Mouse (Mus musculus): ENCODE measurements around the gene C2cd2. TPM values are rescaled to one million over a fixed set of nuclear protein-coding genes. Genes with fewer than 3 reads are reported as not detected.
"Not testable (repeated sequence)": the region's sequence is repeated elsewhere in the genome, so short reads cannot be mapped to it uniquely, and the experiment has no call there.

The C2cd2 gene
- polyA plus RNA-seq (2012; rRNA removed), result 13.8 and 14.3 TPM in 2 replicates

DNA sequence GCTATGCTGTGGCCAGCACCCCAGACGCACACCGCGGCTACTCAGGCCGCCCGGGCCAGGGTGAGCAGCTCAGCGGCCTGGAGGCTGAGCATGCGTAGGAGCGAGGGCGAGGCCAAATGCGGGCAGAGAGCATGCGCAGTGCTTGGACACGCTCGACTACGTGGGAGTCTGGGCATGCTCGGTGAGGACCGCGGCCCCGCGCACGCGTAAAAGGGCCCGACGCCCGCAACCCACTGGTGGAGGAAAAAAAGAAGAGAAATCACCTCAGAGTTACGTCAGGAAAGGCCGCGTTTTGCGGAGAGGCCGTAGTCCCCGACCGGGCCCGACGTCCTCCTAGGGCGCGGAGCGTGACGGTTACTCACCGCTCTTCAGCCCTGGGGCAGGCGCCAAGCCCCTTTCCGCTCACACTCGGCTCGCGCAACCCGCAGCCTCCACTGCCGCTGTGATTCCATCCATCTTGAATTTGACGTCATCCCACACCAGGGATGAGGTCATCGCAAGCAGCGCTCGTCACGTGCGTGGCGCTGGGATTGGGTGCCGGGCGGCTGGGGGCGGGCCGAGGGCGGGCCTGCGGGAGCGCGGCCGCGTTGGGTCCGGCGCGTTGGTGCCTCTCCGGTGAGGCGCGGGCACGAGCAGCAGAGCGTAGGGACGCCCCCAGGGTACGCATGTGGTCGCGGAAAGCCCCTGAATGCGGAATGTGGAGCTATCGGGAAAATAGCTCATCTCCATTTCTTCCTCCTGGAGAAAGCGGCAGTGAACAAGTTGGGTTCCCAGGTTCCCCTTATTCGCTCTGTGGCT, at the start of gene C2cd2, which contains the start of gene Zbtb21:
Gene C2cd2, minus strand, starts transcription at position 448 of the 798 bp plus-strand sequence.
Gene Zbtb21, minus strand, starts transcription at position 472 of the 798 bp plus-strand sequence.
- peak; percentile 95 for DNase-seq (ENCODE audit: low spot score)

DNA sequence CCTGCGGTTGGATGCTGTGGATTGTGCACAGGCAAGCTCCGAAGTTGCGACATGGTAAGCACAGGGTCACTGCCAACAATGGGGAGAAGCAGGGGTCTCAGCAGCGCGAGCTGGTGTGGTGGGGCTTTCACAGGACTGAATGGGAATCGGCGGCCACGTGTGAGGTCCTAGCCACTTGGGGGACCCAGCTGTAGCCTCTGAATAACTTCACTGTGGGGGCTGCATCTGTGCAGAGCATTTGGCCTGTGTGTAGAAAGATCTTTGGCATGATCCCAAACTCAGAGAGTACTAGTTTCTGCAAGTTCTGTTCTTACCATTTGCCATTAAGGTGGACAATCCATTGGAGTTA, 35.0 kb upstream of the C2cd2 start:
- not testable (repeated sequence) for DNase-seq (ENCODE audit: low spot score)

DNA sequence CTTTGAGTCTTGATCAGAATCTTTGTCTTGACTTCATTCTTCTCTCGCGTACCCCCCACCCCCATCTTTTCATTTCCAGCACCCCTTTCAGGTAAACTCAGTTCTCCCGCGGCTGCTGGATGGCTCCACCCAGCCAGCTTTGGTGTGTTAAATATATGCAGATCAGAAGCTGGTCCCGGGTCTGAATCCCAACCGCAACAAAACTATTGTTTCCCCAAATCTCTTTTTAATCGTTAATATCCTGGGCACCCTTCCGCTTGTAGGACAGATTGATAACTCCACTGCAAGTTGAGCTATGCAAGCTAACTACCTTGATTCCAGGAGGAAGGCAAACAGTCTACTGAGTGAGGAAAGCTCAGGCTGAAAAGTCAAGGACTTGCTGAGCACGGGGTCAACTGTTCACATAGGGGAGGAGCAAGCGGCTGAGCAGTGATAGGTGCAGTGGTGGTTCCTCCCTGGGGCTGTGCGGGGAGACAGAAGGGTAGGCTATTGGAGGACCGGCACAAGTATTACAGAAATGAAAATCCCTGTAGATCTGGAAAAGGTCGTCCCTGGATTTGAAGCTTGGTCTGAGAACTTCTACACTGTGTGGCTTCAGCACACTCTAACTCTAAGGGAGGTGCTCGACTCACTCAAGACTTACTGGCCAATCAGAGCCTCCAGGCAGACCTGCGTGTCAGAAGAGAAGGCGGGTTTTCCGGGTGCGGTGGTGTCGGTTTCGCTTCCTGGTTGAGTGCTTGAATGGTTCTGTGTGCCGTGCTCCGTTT, 34.4 kb upstream of the C2cd2 start, which contains the start of gene B230307C23Rik:
Gene B230307C23Rik, plus strand, starts transcription at position 700 of the 767 bp plus-strand sequence.
- DNase-seq (ENCODE audit: low spot score), result peak; percentile 61

DNA sequence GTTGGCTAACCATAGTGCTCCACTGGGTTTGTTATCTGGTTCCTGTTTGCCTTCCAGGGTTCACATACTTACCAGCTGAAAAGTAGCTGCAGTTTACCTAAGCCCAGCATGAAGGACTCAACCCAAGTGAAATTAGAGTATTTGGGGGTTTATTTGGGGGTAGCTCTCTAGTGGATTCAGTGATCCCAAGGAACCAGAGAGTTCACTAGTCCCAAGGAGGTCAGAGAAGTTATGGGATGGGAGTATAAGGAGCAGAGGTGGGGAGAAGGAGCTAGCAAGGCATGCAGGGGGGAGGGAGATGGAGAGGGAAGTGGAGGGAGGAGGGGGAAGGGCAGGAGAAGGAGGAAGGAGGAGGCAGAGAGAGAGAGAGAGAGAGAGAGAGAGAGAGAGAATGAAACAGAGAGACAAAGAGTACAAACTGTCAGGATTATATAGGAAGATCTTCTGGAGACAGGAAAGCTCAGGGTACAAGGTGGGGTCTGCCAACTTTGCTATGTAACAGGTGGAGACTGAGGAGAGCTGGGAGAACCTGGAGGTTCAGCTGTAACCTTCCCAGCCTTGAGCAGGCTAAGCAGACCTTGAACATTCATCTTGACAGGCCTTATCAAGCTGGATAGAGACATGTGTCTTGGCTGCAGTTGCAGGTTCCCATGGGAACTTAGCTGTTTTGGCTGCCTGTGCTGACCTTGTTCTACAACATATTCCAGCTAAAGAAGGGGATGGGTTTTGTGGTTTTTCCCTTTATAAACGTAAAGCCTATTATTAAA, 33.6 kb upstream of the C2cd2 start:
- no peak for DNase-seq (ENCODE audit: low spot score)

DNA sequence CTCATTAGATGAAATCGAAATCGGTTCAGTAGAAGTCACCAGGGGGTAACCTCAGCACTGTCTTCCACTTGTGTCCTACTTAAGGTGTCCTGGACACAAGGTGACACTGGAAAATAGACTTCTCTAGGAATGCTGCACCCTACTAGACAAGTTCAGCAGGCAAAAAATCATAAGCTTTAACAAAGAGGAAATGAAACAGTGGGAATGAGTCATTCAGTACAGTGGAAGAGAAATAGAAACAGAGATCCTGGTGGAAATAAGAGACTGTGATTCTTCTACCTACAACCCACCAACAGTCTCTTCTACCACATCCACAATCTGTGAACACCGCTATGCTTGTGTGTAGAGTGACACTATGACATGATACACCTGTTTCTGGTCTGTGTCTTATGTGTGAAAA, 30.1 kb upstream of the C2cd2 start:
- not testable (repeated sequence) for DNase-seq (ENCODE audit: low spot score)

DNA sequence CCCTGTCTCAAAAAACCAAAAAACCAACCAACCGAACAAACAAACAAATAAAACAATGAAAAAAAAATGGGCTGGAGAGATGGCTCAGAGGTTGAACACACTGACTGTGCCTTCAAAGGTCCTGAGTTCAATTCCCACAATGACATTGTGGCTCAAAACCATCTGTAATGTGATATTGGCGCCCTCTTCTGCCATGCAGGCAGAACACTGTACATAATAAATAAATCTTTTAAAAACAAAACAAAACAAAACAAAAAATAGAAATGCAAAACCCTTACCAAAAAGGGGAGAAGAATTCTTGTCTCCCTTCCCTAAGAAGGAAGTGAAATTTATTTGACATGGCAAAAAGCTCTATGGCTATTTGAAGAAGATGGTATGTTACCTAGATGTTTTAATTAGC, 29.1 kb upstream of the C2cd2 start:
- no peak for DNase-seq (ENCODE audit: low spot score)

DNA sequence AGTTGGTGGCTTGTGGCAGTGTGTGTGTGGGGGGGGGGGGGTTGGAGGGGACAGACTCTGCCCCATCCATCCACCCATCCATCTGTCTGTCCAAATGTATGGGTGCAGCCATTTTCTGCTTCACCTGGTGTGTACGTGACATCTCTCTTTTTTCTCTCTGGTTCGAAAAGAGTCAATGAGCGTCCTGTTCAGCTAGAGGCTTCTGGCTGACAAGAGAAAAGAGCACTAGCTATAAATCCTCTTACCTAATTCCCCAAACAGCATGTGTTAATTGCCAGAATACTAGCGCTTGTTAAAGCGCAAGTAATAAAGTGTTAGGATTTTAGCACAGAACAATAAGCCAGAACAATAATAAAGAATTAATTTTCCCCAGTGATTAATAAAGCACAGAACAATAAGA, 22.2 kb upstream of the C2cd2 start:
- DNase-seq (ENCODE audit: low spot score), result no peak

DNA sequence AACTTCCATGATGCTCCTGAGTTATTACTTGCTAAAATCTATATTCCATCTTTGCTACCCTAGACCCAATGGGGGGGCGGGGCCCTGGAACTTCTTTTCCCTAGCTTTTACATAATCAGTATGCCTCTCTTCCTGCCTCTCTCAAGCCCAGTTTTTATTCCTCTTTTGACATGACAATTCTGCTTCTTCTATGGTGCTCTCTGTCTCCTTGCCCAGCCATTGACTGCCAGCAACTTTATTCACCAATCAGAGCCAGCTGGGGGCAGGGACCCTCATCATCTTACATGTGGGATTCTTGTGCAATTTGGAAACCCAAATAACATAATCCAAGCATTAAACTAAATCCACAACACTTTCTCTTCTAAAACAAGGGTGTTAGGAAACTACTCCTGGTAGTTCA, 19.0 kb upstream of the C2cd2 start:
- no peak for DNase-seq (ENCODE audit: low spot score)

DNA sequence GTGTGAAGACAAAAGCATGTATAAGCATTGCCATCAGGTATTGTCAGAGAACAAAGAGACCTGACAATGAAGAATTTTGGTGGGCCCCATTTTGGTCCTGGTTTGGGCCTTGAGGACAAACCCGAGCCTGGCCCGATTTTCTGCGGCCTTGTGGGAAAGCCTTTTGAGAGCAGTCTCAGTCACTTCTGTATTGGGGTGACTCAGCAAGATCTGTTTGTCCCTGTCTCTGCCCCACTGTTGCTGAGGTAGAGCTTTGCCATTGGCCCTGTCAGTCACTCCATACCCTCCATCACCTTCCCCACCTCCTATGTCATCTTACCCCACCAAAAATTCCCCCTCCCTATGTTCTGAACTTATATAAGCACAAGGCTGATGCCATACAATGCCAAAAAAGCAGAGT, 15.3 kb upstream of the C2cd2 start:
- no peak for DNase-seq (ENCODE audit: low spot score)

DNA sequence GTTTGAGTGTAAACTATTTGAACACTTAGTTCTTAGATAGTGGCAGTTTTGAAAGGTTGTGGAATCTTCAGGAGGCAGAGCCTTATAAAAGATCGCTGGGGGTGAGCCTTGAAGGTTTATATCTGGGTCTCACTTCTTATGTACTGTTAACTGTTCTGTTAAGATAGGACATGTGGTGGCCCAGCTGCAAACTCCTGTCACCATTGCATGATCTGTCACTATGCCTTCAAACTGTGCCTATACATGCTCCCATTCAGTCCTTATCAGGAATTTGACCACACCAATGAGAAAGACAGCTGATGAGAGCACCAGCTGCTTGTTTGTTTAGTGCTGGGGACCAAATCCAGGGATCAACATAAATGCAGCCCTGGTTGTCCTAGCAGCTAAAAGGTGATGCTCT, 14.9 kb upstream of the C2cd2 start:
- no peak for DNase-seq (ENCODE audit: low spot score)

DNA sequence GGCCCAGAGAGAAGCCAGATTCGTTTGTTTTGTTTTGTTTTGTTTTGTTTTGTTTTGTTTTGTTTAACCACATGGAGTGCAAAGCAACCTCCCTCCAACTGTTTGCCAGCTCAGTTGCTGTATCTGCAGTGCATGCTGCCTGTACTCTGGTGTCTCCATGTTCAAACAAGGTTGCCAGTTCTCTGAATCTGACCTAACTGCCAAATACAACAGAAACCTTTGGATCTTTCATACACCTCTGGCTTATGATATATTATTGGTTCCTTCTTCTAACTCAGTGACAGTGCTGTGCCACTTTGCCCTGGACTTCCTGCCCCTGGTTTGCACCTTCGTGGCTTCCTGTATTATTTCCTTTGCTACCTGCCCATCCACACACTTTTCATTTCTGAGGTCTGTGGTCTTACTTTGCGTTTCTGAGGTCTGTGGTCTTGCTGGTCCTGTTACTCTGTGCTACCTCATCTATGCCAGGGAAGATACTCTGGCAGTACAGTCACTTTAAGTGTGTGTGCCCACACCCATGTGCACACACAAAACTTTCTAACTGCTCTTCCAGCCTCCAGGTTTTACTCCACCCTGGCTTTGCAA, 1.6 kb upstream of the C2cd2 start:
- no peak for DNase-seq (ENCODE audit: low spot score)

DNA sequence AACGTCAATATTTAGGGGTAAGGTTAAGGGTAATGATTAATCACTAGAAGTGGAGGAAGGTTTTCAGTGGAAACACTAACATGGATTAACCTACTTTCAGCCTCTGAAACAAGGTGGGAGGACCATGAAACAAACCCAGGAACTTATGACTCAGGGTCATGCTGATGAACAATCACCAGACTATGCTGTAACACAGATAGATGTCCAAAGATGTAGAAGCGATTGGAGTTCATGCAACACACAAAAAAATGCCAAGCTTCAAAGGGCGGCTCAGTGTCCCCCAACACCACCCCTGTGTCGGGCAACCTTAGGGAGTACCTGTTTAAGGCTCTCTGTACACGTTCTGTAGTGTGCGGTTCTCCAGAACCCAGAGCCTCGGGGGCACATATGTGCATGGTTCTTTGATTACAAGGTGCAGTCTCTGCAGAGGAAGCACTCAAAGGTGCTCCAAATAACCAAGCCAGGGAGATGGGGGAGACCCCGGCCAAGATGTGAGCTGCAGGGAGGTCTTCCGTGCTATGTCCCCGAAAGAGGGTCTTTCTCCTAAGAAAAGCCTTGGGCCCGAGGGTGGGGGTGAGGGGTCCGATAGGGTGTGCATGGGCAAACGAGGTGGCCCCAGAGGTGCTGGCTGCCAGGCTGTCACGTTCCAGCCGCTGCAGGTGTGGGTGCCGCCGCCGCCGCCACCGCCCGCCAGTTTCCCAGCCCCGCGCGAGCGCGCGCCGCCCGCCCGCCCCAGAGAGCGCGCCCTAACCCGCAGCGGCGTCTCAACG, 832 bp downstream of the C2cd2 start:
- DNase-seq (ENCODE audit: low spot score), result no peak

DNA sequence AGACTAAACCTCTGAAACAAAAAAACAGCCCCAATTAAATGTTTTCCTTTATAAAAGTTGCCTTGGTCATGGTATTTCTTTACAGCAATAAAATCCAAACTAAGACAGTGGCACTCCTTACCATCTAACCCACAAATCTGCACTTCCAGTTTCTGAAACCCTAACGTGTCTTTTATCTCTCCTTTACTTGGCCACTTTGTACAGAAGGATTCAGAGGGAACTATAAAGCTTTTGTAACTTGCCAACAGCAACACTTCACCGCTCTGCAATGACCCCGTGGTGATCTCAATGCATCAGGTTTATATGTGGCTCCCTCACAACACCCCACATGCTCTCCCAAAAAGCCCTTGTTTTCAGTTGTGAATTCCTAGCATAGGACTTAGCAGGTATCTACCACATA, 2.0 kb downstream of the C2cd2 start:
- no peak for DNase-seq (ENCODE audit: low spot score)

DNA sequence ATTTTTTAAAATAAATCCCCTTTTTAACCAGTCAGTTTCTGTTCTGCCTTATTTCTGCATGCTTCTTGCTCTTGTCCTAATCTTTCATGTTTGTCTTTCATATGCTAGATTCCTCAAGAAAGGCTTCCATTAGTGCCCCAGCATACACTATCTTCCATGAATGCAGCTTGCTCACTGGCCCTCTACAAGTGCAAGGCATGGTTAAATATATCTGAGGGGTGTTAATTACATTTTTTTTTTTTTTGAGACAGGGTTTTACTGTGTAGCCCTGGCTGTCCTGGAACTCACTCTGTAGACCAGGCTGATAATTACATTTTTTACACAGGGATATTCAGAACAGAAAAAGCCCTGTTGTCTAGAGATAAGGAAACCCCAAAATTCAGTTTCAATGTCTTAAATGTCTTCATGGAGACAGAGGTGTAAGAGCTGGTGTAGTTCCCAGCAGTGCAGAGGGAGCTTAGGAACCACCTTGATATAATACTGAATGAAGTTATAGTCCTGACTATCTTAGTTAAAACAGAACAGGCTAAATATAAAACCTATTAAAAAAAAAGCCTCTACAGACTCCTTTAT, 3.9 kb downstream of the C2cd2 start:
- DNase-seq (ENCODE audit: low spot score), result no peak

DNA sequence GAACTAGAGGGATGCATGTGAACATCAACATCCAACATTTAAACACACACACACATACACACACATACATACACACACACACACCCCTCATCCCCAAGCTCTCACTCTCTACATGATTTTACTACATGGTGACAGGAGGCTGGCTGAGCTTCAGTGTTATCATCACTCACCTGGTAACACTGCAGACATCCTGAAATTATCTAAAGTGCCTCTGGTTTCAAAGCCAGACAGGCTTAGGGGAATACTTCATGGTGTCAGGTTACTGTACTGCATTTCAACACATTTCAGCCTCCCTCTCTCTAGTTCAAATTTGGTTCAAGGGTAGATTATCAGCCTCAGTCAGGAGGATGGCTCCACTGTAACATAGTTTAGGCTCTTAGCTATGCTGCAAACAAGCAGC, 4.8 kb downstream of the C2cd2 start:
- no peak for DNase-seq (ENCODE audit: low spot score)

DNA sequence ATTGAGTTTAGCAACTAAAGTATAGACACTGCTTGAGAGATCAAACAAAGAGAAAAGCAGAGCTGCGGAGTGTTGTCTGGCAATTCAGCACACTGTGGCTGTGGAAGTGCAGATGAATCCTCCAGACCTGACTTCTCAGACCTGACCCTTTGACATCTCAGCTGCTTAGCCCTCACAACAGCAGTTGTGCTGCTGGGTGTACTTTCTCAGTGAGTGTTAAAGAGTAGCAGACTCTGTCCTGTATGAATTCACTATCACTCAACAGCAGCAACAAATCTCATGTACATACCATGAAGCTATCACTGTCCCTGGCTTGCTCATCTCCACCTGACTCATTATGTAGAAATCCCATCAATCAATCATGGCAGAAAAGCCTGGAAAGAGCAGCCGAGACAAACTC, 6.4 kb downstream of the C2cd2 start:
- no peak for DNase-seq (ENCODE audit: low spot score)

DNA sequence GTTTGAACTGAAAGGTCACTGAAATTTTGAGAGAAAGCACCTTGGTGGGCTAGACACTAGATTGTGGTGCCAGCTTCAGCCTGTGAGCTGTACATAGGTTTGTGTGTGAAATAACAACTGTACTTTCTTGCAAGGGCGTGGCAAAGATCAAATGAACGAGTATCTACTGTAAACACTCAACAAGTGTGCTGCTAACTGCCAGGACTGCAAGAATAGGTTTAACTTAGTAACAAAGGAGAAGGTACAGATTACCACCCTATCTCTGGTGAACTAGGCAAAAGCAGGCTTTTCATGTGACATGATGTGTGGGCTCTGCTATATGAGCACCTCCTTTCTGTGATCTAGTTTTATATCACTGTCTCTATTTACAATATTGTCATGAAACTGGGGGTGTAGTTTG, 9.1 kb downstream of the C2cd2 start:
- no peak for DNase-seq (ENCODE audit: low spot score)

DNA sequence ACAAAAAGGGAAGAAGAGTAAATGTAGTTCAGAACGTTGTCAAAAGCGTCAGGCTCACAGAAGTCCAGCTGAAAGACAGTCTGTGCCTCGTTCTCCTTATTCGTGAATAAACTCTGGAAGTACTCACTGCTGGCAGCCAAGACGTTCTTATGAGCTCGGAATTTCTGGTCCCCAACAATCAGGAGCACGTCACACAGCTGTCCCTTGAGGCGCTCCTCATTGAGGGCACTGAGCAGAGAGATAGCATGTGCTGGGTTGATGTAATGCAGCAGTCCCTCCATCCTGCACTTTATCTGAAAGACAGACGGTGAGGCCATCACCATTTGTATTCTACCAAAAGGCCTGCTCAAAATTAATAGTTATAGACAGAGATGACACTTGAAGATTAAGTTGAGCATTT, 9.6 kb downstream of the C2cd2 start:
- no peak for DNase-seq (ENCODE audit: low spot score)

DNA sequence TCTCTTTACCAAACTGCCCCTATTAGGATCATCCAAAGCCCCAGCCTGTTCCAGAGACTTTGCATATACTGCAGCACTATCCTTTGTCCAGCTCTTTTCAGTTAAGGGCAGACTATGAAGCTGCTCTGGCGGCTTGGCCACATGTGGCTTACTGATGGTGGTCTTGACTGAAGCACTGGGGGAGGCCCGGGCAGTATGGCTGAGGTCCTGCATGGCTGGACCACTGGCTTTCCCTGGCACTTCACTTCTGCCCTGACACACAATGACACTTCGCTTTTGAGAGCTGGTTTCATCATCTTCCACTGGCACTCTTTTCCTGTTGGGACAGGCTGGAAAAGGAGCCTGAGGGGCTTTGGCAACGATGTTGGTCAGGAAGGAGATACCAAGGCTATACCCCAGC, 10.0 kb downstream of the C2cd2 start:
- no peak for DNase-seq (ENCODE audit: low spot score)

DNA sequence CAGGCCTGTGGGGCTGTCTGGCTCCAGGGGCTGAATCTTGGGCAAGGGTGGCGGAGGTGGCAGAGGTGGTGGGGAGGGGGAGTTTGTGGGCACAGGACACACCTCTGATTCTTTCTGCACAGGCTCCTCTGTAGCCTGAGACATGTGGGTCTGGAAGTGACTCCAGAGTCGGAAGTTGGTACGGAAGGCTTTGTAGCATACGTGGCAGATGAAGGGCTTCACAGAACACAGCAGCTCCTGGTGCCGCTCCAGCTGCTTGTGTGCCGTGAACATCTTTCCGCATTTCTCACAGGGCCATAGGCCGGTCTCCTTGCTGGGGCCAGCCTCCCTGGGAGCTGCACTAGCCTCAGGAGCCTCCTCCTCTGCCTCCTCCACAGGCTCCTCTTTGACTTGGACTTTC, 12.3 kb downstream of the C2cd2 start:
- DNase-seq (ENCODE audit: low spot score), result no peak

DNA sequence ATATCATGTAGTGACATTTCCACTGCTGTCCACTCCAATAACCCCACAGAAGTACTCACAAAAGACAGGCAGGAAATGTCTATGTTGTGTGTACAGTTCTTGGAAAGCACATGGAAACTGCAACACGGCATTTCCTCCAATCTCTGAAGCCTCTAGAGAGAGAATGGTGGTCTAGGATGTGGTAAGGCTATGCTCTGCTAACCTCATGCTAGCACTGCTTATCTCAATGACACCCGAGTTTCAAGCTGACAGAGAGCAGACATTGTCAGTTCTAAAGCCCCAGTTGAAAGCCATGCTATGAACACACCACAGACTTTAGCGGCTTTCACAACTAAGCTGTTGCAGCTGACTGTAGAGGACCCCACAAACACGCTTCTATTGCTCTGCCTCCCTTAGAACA, 13.6 kb downstream of the C2cd2 start:
- no peak for DNase-seq (ENCODE audit: low spot score)

Measured in urinary bladder, adult 2 months (tissue).